In the genomic region with DNA sequence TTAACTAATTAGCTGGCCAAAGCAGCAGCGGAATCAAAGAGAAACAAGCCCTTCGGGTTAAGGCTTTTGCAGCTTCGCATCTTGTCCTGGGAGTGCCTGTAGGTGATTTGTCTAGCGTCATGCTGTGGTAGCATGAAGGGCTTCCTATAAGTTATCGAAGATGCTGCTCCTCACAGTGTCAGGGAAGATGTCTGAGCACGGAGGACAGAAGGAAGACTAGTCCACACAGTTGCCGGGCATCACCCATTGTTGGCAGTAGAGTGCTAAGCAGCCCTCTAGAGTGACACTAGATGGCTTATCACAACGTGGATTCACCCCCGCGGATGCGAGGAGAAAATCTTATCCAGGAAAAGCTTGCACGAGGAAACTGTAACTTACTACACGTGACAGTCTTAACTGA, we compare ENCODE assay signal across 9 mouse cellular contexts. TPM values are rescaled to one million over a fixed set of nuclear protein-coding genes. Genes with fewer than 3 reads are reported as not detected.
DNase-seq lines count a peak whose midpoint lies in the region; ATAC-seq and TF ChIP-seq lines count a peak whose summit lies in the region.
"Had no signal": no experiment of that assay in that cellular context is flagged by ENCODE, and none has a peak within 500 bp of the region (broad histone marks: within the 10 kb centered on the region; RNA-seq: fewer than 3 reads in every experiment).

No protein-coding gene starts in this region.

- H3K9me3 ChIP-seq in limb, embryonic 12.5 days: no peaks in the 10 kb centered on the region
- H3K9me3 ChIP-seq in limb, embryonic 10.5 days (replicated peaks): no peaks in the 10 kb centered on the region
- no peaks in the 10 kb centered on the region for H3K9me3 ChIP-seq in heart, postnatal 0 days (replicated peaks; ENCODE audit: control insufficient read depth, low read length)

- no peak for ATAC-seq in limb, embryonic 12.5 days (ENCODE audit: insufficient number of reproducible peaks, insufficient read depth, low FRiP score, low TSS enrichment, low read depth)
- ATAC-seq in heart, postnatal 0 days (ENCODE audit: insufficient read depth, low read depth): no peak
- ATAC-seq: hindbrain, postnatal 0 days had no signal

- no peak overlapping the region for H3K27ac ChIP-seq in limb, embryonic 12.5 days
- H3K27ac ChIP-seq in limb, embryonic 10.5 days: no peak overlapping the region
- no peak overlapping the region for H3K27ac ChIP-seq in heart, postnatal 0 days (ENCODE audit: low read depth)
- H3K27ac ChIP-seq: hindbrain, postnatal 0 days had no signal

- H3K36me3 ChIP-seq in limb, embryonic 12.5 days: no peaks in the 10 kb centered on the region
- no peaks in the 10 kb centered on the region for H3K36me3 ChIP-seq in limb, embryonic 10.5 days
- H3K36me3 ChIP-seq in heart, postnatal 0 days (replicated peaks; ENCODE audit: control insufficient read depth, insufficient read depth, low read length): no peaks in the 10 kb centered on the region

- 0 out of 2 replicates have a peak, but pooled peaks cover 5% of the 10 kb centered on the region for H3K4me1 ChIP-seq in limb, embryonic 12.5 days (replicated peaks)
- H3K4me1 ChIP-seq in limb, embryonic 10.5 days: peaks cover 4% of the 10 kb centered on the region; the same call in 1 of the 2 replicates
- H3K4me1 ChIP-seq in heart, postnatal 0 days (ENCODE audit: control insufficient read depth, insufficient read depth): no peaks in the 10 kb centered on the region

- 73% methylated on average over 13 of the region's 13 CpGs for WGBS in limb, embryonic 12.5 days
- 75% methylated on average over 13 of the region's 13 CpGs for WGBS in limb, embryonic 10.5 days
- WGBS in heart, postnatal 0 days: 60% methylated on average over 13 of the region's 13 CpGs

- H3K9ac ChIP-seq in limb, embryonic 12.5 days (replicated peaks): no peak overlapping the region
- H3K9ac ChIP-seq in heart, postnatal 0 days (replicated peaks; ENCODE audit: low read depth, low read length): no peak overlapping the region

- H3K4me2 ChIP-seq in limb, embryonic 12.5 days: peak overlapping the region; percentile 24; the same call in 1 of the 2 replicates
- H3K4me2 ChIP-seq in heart, postnatal 0 days (ENCODE audit: low read depth, low read length): peak overlapping the region; percentile 52

- TF ChIP-seq CTCF in heart, postnatal 0 days (IDR thresholded peaks at IDR 0.05; ENCODE audit: low read depth): no peak

- no peak for DNase-seq in limb, embryonic 10.5 days (ENCODE audit: low spot score)
- DNase-seq in brain, adult 2 months (ENCODE audit: low read depth, low spot score): peak; percentile 16
- DNase-seq in heart, postnatal 0 days (ENCODE audit: low spot score): no peak
- DNase-seq in naive thymus-derived CD4-positive, alpha-beta T cell, adult 2 months (ENCODE audit: low read depth): peak; percentile 30
- no peak for DNase-seq in urinary bladder, postnatal 25 days (ENCODE audit: low spot score)
- no peak for DNase-seq in gastrocnemius, postnatal 36 days
- DNase-seq: midbrain, embryonic 14.5 days had no signal

- intact Hi-C loops in gastrocnemius, postnatal 36 days (cut with DNase I): no loop called here

- no peaks in the 10 kb centered on the region for H3K27me3 ChIP-seq in limb, embryonic 12.5 days
- no peaks in the 10 kb centered on the region for H3K27me3 ChIP-seq in limb, embryonic 10.5 days (ENCODE audit: low read depth, poor library complexity, severe bottlenecking)
- H3K27me3 ChIP-seq in heart, postnatal 0 days (ENCODE audit: control insufficient read depth, insufficient read depth, low read length): no peaks in the 10 kb centered on the region

- TF ChIP-seq EP300 in heart, postnatal 0 days (IDR thresholded peaks at IDR 0.05; ENCODE audit: low read depth): no peak

- no peak overlapping the region for H3K4me3 ChIP-seq in limb, embryonic 12.5 days (replicated peaks)
- no peak overlapping the region for H3K4me3 ChIP-seq in limb, embryonic 10.5 days
- H3K4me3 ChIP-seq in heart, postnatal 0 days (ENCODE audit: low read depth, low read length): peak overlapping the region; percentile 12; the same call in 1 of the 2 replicates

RNA-seq across cellular contexts. Expression of gene Hsd17b13, which starts 4.4 kb away (rescaled TPM):
- not detected in 2 replicates for polyA plus RNA-seq in limb, embryonic 12.5 days (2016; fragmentation: Nextera tagmentation; extraction: Ambion mirVana)
- polyA plus RNA-seq in limb, embryonic 10.5 days (2016; fragmentation: Nextera tagmentation; extraction: Ambion mirVana): not detected in 2 replicates
- not detected in 2 replicates for total RNA-seq in heart, postnatal 0 days (2014; rRNA removed; ENCODE audit: low replicate concordance)
- 0.08 TPM in 1 of 2 replicates, not detected in the other for polyA plus RNA-seq in heart, postnatal 0 days (2015; fragmentation: Nextera tagmentation; extraction: Ambion mirVana)
- total RNA-seq in gastrocnemius, postnatal 36 days (2021): not detected
- total RNA-seq: hindbrain, postnatal 0 days had no signal
- polyA plus RNA-seq: hindbrain, postnatal 0 days; midbrain, embryonic 14.5 days had no signal

RNA-seq across cellular contexts. Expression of gene Hsd17b11, which starts 48.9 kb away (rescaled TPM):
- polyA plus RNA-seq in limb, embryonic 12.5 days (2016; fragmentation: Nextera tagmentation; extraction: Ambion mirVana): 2.6 and 3.0 TPM in 2 replicates
- polyA plus RNA-seq in limb, embryonic 10.5 days (2016; fragmentation: Nextera tagmentation; extraction: Ambion mirVana): 1.9 and 2.4 TPM in 2 replicates
- 6.2 and 14.3 TPM in 2 replicates for total RNA-seq in heart, postnatal 0 days (2014; rRNA removed; ENCODE audit: low replicate concordance)
- 4.4 and 5.9 TPM in 2 replicates for polyA plus RNA-seq in heart, postnatal 0 days (2015; fragmentation: Nextera tagmentation; extraction: Ambion mirVana)
- 1 to 10 TPM; 6.7 to 8.3 TPM for total RNA-seq in gastrocnemius, postnatal 36 days (2021)

Comparison
In these comparisons a context has a peak if more than half of its experiments do, and no peak if none do; other contexts are left out.
1. DNase-seq: peak in brain, adult 2 months (single experiment) and naive thymus-derived CD4-positive, alpha-beta T cell, adult 2 months (single experiment); none in limb, embryonic 10.5 days (single experiment), heart, postnatal 0 days (single experiment), urinary bladder, postnatal 25 days (single experiment) and gastrocnemius, postnatal 36 days (0 of 2).